Mouse (Mus musculus) cortical plate, adult 2 months (tissue): ENCODE results near the gene Rpap1.

ENCODE experiments used
- CTCF ChIP-seq: fragments of 200-500 bp; IDR thresholded peaks from 2 replicates; pipeline ENCODE4 v1.5.1; 2011; ENCODE audit warnings: mild to moderate bottlenecking, control low read depth, low read length; ENCODE audit not compliant: insufficient read depth; ENCODE audit errors: extremely low read depth
- POLR2A ChIP-seq: fragments of 200-500 bp; IDR thresholded peaks from 2 replicates; pipeline ENCODE4 v1.6.1; 2011; ENCODE audit warnings: mild to moderate bottlenecking, low read length, control low read depth; ENCODE audit not compliant: insufficient read depth; ENCODE audit errors: extremely low read depth

DNA sequence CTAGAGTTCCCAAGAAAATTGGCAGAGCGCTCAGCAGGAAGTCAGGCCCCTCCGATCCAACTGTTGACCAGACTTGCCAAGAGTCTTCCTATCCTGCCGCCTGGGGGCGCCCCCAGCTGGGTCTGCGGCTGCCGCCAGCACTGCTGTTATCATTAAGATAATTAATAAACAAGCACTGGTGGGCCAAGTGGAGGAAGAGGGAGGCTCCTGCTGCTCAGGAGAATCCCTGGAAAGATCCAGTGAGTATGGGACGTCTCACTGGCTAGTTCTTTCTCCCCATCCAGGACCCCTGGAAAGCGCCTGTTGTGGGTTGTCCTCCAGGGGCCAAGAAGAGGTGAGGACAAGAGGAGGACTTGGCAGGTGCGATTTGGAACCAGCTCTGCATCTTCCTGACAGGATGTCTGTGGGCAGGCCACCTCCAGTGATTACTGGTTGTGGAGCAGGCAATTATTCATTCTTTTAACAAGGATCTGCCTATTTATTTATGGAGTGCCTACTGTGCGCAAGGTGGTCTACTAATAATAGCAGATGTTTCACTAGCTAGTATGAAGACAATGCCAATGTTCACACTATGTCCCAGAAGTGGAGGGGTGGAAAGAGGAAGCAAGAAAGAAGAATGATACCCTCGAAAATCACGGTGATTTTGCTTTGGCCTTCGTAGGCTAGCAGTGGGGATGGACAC is 11.1 kb upstream of the Rpap1 start:
- TF ChIP-seq CTCF: peak; percentile 24
- no peak for TF ChIP-seq POLR2A
